Mouse (Mus musculus) myocyte (in vitro differentiated cells): ENCODE measurements at regions not wholly inside any gene's neighbourhood (a gene's known extent, or its start where the extent isn't known, plus 50 kb on each side); places are given as distances from the start of the nearest gene placed in this dataset.

Source experiments
- CEBPB ChIP-seq: IDR thresholded peaks from 2 replicates; pipeline ENCODE4 v1.6.1; 2011; ENCODE audit warnings: mild to moderate bottlenecking, moderate library complexity; ENCODE audit not compliant: poor library complexity, insufficient read depth, severe bottlenecking
- E2F4 ChIP-seq: IDR thresholded peaks from one replicate; pipeline ENCODE4 v1.6.1; 2011; ENCODE audit warnings: mild to moderate bottlenecking, control low read depth, moderate library complexity; ENCODE audit not compliant: insufficient read depth
- MAX ChIP-seq: IDR thresholded peaks from one replicate; pipeline ENCODE4 v1.6.1; 2011; ENCODE audit warnings: low read depth, mild to moderate bottlenecking, control low read depth
- MYOD1 ChIP-seq, 3 experiments: IDR thresholded peaks; one replicate each; pipeline ENCODE4 v1.6.1; 2011; ENCODE audit warnings: control low read depth in 2 of 3, low read depth in 2 of 3, mild to moderate bottlenecking in 2 of 3, moderate library complexity in 1 of 3; ENCODE audit not compliant: insufficient read length in 2 of 3, control insufficient read depth in 1 of 3
- MYOG ChIP-seq, 3 experiments: IDR thresholded peaks; one replicate each; pipeline ENCODE4 v1.6.1; 2011; ENCODE audit warnings: control low read depth in 2 of 3, low read depth in 2 of 3, mild to moderate bottlenecking in 2 of 3; ENCODE audit not compliant: insufficient read length in 2 of 3, control insufficient read depth in 1 of 3, insufficient read depth in 1 of 3
- POLR2A ChIP-seq: IDR thresholded peaks from one replicate; pipeline ENCODE4 v1.6.1; 2011; ENCODE audit warnings: low read depth, mild to moderate bottlenecking, control low read depth, moderate library complexity; ENCODE audit not compliant: insufficient read length
- POLR2AphosphoS2 ChIP-seq: IDR thresholded peaks from one replicate; pipeline ENCODE4 v1.6.1; 2011; ENCODE audit warnings: low read depth, control low read depth; ENCODE audit not compliant: insufficient read length
- REST ChIP-seq: IDR thresholded peaks from one replicate; pipeline ENCODE4 v1.6.1; 2011; ENCODE audit warnings: mild to moderate bottlenecking, control low read depth, moderate library complexity; ENCODE audit not compliant: insufficient read depth, insufficient read length
- TCF12 ChIP-seq: IDR thresholded peaks from one replicate; pipeline ENCODE4 v1.6.1; 2011; ENCODE audit warnings: mild to moderate bottlenecking, control low read depth; ENCODE audit not compliant: poor library complexity, insufficient read depth, severe bottlenecking
- TCF3 ChIP-seq: IDR thresholded peaks from one replicate; pipeline ENCODE4 v1.6.1; 2011; ENCODE audit warnings: low read depth, control low read depth; ENCODE audit not compliant: insufficient read length
- USF1 ChIP-seq: IDR thresholded peaks from one replicate; pipeline ENCODE4 v1.6.1; 2011; ENCODE audit warnings: low read depth, mild to moderate bottlenecking, control low read depth, moderate library complexity

DNA sequence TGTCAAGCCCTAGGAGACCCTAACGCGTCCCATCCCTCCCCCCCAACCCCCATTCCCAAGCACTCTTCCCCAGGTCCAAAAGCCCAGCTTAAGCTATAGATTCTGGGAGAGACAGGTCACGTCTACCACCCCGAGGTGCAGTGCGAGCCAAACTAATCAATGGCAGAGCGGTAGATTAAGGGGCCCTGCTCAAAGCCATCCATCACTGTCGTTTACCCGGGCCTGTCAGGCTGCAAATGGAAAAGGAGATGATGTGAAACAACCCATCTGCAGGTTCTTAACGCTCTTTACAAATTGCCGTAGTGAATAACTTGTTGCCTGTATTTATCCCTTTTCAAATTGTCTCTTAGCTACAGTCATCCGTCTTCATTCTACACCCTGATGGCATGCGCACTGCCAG, 126.2 kb upstream of the Nectin1 start:
- TF ChIP-seq POLR2A (no peak), USF1 (no peak), POLR2AphosphoS2 (no peak), TCF12 (no peak), MYOG (IDR thresholded peaks at IDR 0.05; ENCODE audit: control insufficient read depth in 1 of 3, insufficient read depth in 1 of 3, insufficient read length in 2 of 3, low read depth in 2 of 3) (no peak), REST (no peak), TCF3 (no peak), CEBPB (no peak), MYOD1 (IDR thresholded peaks at IDR 0.05; ENCODE audit: control insufficient read depth in 1 of 3, insufficient read length in 2 of 3, low read depth in 2 of 3) (no peak), E2F4 (no peak), MAX (no peak)
